Mouse (Mus musculus): ENCODE measurements around the gene Rapgef1. TPM values are rescaled to one million over a fixed set of nuclear protein-coding genes. Genes with fewer than 3 reads are reported as not detected.

The Rapgef1 gene
- polyA plus RNA-seq, 1 experiment from 2014 or later, result 15.1 TPM

DNA sequence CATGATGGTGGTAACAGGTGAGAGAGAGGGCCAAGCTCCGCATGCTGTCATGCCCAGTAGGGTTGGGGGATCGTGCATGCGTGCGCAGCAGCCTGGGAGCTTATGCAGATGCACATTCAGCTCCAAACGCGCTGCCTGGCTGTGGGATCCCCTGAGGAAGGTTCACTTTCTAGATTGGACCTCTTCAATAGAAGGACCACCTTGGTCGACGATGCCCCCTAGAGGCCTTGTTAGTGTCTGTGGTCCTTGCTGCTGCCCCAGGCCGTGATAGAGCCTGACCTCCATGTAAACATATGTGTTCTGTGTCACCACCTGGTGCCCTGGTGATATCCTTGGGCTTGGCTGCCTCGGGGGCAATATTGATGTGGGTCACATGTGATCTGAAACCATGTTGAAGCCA lies 30.3 kb upstream of the Rapgef1 start:
- Histone ChIP-seq H3K27ac (ENCODE audit: low read depth) (no peak overlapping the region), H3K4me1 (replicated peaks; ENCODE audit: control insufficient read depth, insufficient read depth, low read length) (no peaks in the 10 kb centered on the region), H3K36me3 (ENCODE audit: control insufficient read depth, insufficient read depth, low read length) (no peaks in the 10 kb centered on the region), H3K27me3 (replicated peaks; ENCODE audit: control insufficient read depth, insufficient read depth, low read length) (no peaks in the 10 kb centered on the region), H3K4me3 (ENCODE audit: low read depth, low read length) (no peak overlapping the region), H3K9me3 (ENCODE audit: control insufficient read depth, low read length) (no peaks in the 10 kb centered on the region), H3K4me2 (ENCODE audit: low read length) (no peak overlapping the region), H3K9ac (ENCODE audit: low read length) (no peak overlapping the region)
- DNase-seq (ENCODE audit: low spot score) (no peak), ATAC-seq (replicated peaks; ENCODE audit: low FRiP score, low TSS enrichment, low read depth) (no peak)
- 26% methylated on average over 10 of the region's 10 CpGs for WGBS

- DNase-seq (ENCODE audit: low spot score) (no peak), ATAC-seq (replicated peaks; ENCODE audit: low FRiP score, low TSS enrichment, low read depth) (no peak)
- H3K4me2 ChIP-seq (ENCODE audit: low read length), result no peak overlapping the region
- H3K9ac ChIP-seq (ENCODE audit: low read length), result no peak overlapping the region
- no peaks in the 10 kb centered on the region for H3K36me3 ChIP-seq (ENCODE audit: control insufficient read depth, insufficient read depth, low read length)
- WGBS, result 84% methylated on average over 6 of the region's 6 CpGs
- no peaks in the 10 kb centered on the region for H3K27me3 ChIP-seq (replicated peaks; ENCODE audit: control insufficient read depth, insufficient read depth, low read length)
- no peak overlapping the region for H3K4me3 ChIP-seq (ENCODE audit: low read depth, low read length)
- H3K4me1 ChIP-seq (replicated peaks; ENCODE audit: control insufficient read depth, insufficient read depth, low read length), result no peaks in the 10 kb centered on the region
- H3K9me3 ChIP-seq (ENCODE audit: control insufficient read depth, low read length), result no peaks in the 10 kb centered on the region
- no peak overlapping the region for H3K27ac ChIP-seq (ENCODE audit: low read depth)
Observed at GRCm38 (mm10) chr2:29591626-29592025, 27.9 kb upstream of the Rapgef1 start.

GRCm38 (mm10) chr2:29592537-29592936 lies 27.0 kb upstream of the Rapgef1 start:
- no peak overlapping the region for H3K4me3 ChIP-seq (ENCODE audit: low read depth, low read length)
- no peak overlapping the region for H3K27ac ChIP-seq (ENCODE audit: low read depth)
- no peaks in the 10 kb centered on the region for H3K9me3 ChIP-seq (ENCODE audit: control insufficient read depth, low read length)
- H3K4me2 ChIP-seq (ENCODE audit: low read length), result no peak overlapping the region
- no peak overlapping the region for H3K9ac ChIP-seq (ENCODE audit: low read length)
- WGBS, result 58% methylated on average over 8 of the region's 8 CpGs
- no peak for DNase-seq (ENCODE audit: low spot score)
- no peaks in the 10 kb centered on the region for H3K36me3 ChIP-seq (ENCODE audit: control insufficient read depth, insufficient read depth, low read length)
- no peak for ATAC-seq (replicated peaks; ENCODE audit: low FRiP score, low TSS enrichment, low read depth)
- H3K4me1 ChIP-seq (replicated peaks; ENCODE audit: control insufficient read depth, insufficient read depth, low read length), result no peaks in the 10 kb centered on the region
- H3K27me3 ChIP-seq (replicated peaks; ENCODE audit: control insufficient read depth, insufficient read depth, low read length), result no peaks in the 10 kb centered on the region

- DNase-seq (ENCODE audit: low spot score) (peak; percentile 94), ATAC-seq (replicated peaks; ENCODE audit: low FRiP score, low TSS enrichment, low read depth) (0 out of 2 replicates have a peak, but pooled peaks have one; percentile 36)
- H3K9ac ChIP-seq (ENCODE audit: low read length), result no peak overlapping the region
- no peaks in the 10 kb centered on the region for H3K9me3 ChIP-seq (ENCODE audit: control insufficient read depth, low read length)
- no peaks in the 10 kb centered on the region for H3K4me1 ChIP-seq (replicated peaks; ENCODE audit: control insufficient read depth, insufficient read depth, low read length)
- H3K4me2 ChIP-seq (ENCODE audit: low read length), result no peak overlapping the region
- WGBS, result 2% methylated on average over 3 of the region's 3 CpGs
- H3K36me3 ChIP-seq (ENCODE audit: control insufficient read depth, insufficient read depth, low read length), result no peaks in the 10 kb centered on the region
- H3K27me3 ChIP-seq (replicated peaks; ENCODE audit: control insufficient read depth, insufficient read depth, low read length), result no peaks in the 10 kb centered on the region
- no peak overlapping the region for H3K4me3 ChIP-seq (ENCODE audit: low read depth, low read length)
- no peak overlapping the region for H3K27ac ChIP-seq (ENCODE audit: low read depth)
Observed at GRCm38 (mm10) chr2:29603930-29604329, 15.6 kb upstream of the Rapgef1 start.

DNA sequence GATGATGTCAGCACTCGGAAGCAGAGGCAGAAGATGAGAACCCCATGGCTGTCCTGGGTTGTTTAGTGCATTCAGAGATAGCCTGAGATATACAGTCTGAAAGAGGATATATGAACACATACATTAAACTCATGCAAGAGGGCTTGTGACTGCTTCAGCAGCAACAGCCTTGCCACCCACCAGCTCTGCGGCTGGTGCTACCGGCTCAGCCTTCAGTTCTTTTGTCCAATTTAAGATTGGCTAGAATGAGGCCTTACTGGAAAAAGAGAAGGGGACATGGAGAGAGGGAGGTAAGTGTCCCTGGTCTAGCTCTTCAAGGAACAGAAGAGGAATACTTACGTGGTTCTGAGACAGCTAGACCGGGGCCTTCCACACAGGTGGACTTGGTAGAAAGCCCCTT lies 13.9 kb upstream of the Rapgef1 start:
- Histone ChIP-seq H3K27ac (ENCODE audit: low read depth) (no peak overlapping the region), H3K4me3 (ENCODE audit: low read depth, low read length) (no peak overlapping the region), H3K27me3 (replicated peaks; ENCODE audit: control insufficient read depth, insufficient read depth, low read length) (no peaks in the 10 kb centered on the region), H3K36me3 (ENCODE audit: control insufficient read depth, insufficient read depth, low read length) (no peaks in the 10 kb centered on the region), H3K4me1 (replicated peaks; ENCODE audit: control insufficient read depth, insufficient read depth, low read length) (no peaks in the 10 kb centered on the region), H3K9me3 (ENCODE audit: control insufficient read depth, low read length) (no peaks in the 10 kb centered on the region), H3K4me2 (ENCODE audit: low read length) (no peak overlapping the region), H3K9ac (ENCODE audit: low read length) (no peak overlapping the region)
- ATAC-seq (replicated peaks; ENCODE audit: low FRiP score, low TSS enrichment, low read depth) (no peak), DNase-seq (ENCODE audit: low spot score) (no peak)
- 84% methylated on average over 5 of the region's 5 CpGs for WGBS

GRCm38 (mm10) chr2:29606460-29606859 lies 13.1 kb upstream of the Rapgef1 start:
- no peak overlapping the region for H3K4me3 ChIP-seq (ENCODE audit: low read depth, low read length)
- no peaks in the 10 kb centered on the region for H3K4me1 ChIP-seq (replicated peaks; ENCODE audit: control insufficient read depth, insufficient read depth, low read length)
- WGBS, result 38% methylated on average over 6 of the region's 6 CpGs
- ATAC-seq (replicated peaks; ENCODE audit: low FRiP score, low TSS enrichment, low read depth), result no peak
- no peaks in the 10 kb centered on the region for H3K36me3 ChIP-seq (ENCODE audit: control insufficient read depth, insufficient read depth, low read length)
- H3K9ac ChIP-seq (ENCODE audit: low read length), result no peak overlapping the region
- DNase-seq (ENCODE audit: low spot score), result no peak
- H3K9me3 ChIP-seq (ENCODE audit: control insufficient read depth, low read length), result no peaks in the 10 kb centered on the region
- H3K4me2 ChIP-seq (ENCODE audit: low read length), result no peak overlapping the region
- H3K27ac ChIP-seq (ENCODE audit: low read depth), result no peak overlapping the region
- no peaks in the 10 kb centered on the region for H3K27me3 ChIP-seq (replicated peaks; ENCODE audit: control insufficient read depth, insufficient read depth, low read length)

GRCm38 (mm10) chr2:29617341-29617740 lies 2.2 kb upstream of the Rapgef1 start:
- Histone ChIP-seq H3K36me3 (ENCODE audit: control insufficient read depth, insufficient read depth, low read length) (no peaks in the 10 kb centered on the region), H3K4me3 (ENCODE audit: low read depth, low read length) (no peak overlapping the region), H3K4me1 (replicated peaks; ENCODE audit: control insufficient read depth, insufficient read depth, low read length) (peaks cover 10% of the 10 kb centered on the region; the same call in 1 of the 2 replicates), H3K4me2 (ENCODE audit: low read length) (no peak overlapping the region), H3K27ac (ENCODE audit: low read depth) (no peak overlapping the region), H3K27me3 (replicated peaks; ENCODE audit: control insufficient read depth, insufficient read depth, low read length) (no peaks in the 10 kb centered on the region), H3K9ac (ENCODE audit: low read length) (no peak overlapping the region), H3K9me3 (ENCODE audit: control insufficient read depth, low read length) (no peaks in the 10 kb centered on the region)
- DNase-seq (ENCODE audit: low spot score) (no peak), ATAC-seq (replicated peaks; ENCODE audit: low FRiP score, low TSS enrichment, low read depth) (no peak)
- WGBS, result 86% methylated on average over 1 of the region's 1 CpGs

DNA sequence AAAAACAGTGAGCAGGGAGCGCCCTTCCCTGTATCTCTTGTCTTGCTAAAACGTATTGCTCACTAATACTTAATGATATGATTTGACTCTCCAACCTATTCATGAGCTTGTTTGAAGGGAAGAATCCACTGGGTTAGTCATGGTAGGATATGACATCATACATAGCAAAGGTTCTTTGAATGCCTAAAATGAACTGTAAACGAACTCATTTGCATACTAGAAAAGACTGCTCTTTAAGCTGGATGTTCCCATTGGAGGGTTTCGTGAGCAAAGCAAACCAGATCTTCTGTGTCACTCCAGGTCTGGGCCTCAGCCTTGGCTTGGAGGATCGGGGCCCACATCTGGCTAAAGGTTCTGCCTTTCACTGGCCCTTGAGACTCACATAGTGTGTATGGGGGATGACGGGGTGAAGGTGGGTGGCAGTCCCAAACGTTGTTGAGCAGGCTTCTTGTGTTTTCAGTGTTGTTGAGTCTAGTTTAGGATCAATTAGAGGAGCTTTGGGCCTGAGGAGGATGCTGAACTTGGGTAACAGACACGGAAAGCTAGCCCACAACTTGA lies 515 bp upstream of the Rapgef1 start:
- H3K9ac ChIP-seq (ENCODE audit: low read length), result no peak overlapping the region
- DNase-seq (ENCODE audit: low spot score) (no peak), ATAC-seq (replicated peaks; ENCODE audit: low FRiP score, low TSS enrichment, low read depth) (peak; percentile 22)
- H3K4me3 ChIP-seq (ENCODE audit: low read depth, low read length), result peak overlapping the region; percentile 89; the same call in 1 of the 2 replicates
- H3K36me3 ChIP-seq (ENCODE audit: control insufficient read depth, insufficient read depth, low read length), result no peaks in the 10 kb centered on the region
- no peak overlapping the region for H3K27ac ChIP-seq (ENCODE audit: low read depth)
- no peaks in the 10 kb centered on the region for H3K9me3 ChIP-seq (ENCODE audit: control insufficient read depth, low read length)
- H3K27me3 ChIP-seq (replicated peaks; ENCODE audit: control insufficient read depth, insufficient read depth, low read length), result no peaks in the 10 kb centered on the region
- peaks cover 18% of the 10 kb centered on the region; the same call in 1 of the 2 replicates for H3K4me1 ChIP-seq (replicated peaks; ENCODE audit: control insufficient read depth, insufficient read depth, low read length)
- H3K4me2 ChIP-seq (ENCODE audit: low read length), result no peak overlapping the region
- 62% methylated on average over 8 of the region's 8 CpGs for WGBS

- ATAC-seq (replicated peaks; ENCODE audit: low FRiP score, low TSS enrichment, low read depth) (0 out of 2 replicates have a peak, but pooled peaks have one; percentile 13), DNase-seq (ENCODE audit: low spot score) (no peak)
- Histone ChIP-seq H3K9ac (ENCODE audit: low read length) (peak overlapping the region; percentile 93), H3K36me3 (ENCODE audit: control insufficient read depth, insufficient read depth, low read length) (no peaks in the 10 kb centered on the region), H3K4me3 (ENCODE audit: low read depth, low read length) (peak overlapping the region; percentile 89), H3K27ac (ENCODE audit: low read depth) (peak overlapping the region; percentile 90), H3K27me3 (replicated peaks; ENCODE audit: control insufficient read depth, insufficient read depth, low read length) (no peaks in the 10 kb centered on the region), H3K9me3 (ENCODE audit: control insufficient read depth, low read length) (no peaks in the 10 kb centered on the region), H3K4me2 (ENCODE audit: low read length) (peak overlapping the region; percentile 56), H3K4me1 (replicated peaks; ENCODE audit: control insufficient read depth, insufficient read depth, low read length) (peaks cover 20% of the 10 kb centered on the region; the same call in 1 of the 2 replicates)
- WGBS, result 2% methylated on average over 15 of the region's 15 CpGs
Observed at GRCm38 (mm10) chr2:29620301-29620827, 844 bp downstream of the Rapgef1 start.

Data from intestine, embryonic 14.5 days (tissue).